Mouse (Mus musculus): ENCODE results near the gene Gm49373.

DNA sequence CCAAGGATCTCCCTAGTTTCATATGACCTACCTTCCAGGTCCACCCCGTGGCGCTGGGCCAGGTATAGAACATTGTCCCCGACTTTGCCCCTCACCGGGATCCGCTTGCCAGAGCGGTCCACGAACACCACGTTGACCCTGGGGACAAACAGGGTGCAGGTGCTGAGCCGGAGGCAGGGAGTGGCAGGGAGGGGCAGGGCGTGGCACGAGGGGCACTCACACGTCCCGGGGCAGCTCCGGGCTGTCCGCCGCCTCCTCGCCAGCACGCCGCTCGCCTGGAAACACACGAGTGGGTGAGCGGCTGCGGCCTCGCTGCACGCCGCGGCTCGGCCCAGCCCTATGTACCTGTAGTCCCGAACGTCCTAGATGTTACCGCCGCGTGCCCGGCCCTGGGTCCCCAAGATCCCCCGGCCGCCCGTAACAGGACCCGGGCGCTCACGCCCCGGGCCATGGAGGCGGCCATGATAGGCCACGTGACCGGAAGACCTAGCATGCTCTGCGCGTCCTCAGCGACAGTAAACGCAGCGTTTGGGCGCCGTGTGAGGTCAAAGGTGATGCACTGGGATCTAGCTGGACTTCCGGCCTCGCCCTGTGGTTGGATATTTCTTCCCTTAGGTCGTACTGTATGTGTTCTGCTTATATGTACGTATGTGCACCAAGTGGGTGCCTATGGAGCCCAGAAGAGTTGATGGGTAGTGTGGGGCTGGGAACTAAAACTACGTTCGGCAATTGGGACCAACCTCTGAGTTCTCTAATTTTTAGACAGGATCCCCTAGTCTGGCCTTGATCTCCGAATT, at the start of gene Gm49373, which contains the start of gene Fdx1l:
- TF ChIP-seq POLR2A (IDR thresholded peaks at IDR 0.05; ENCODE audit: extremely low read depth, insufficient read depth, low read length) = peak; percentile 83
- TF ChIP-seq CTCF (IDR thresholded peaks at IDR 0.05; ENCODE audit: extremely low read depth, insufficient read depth, low read length) = no peak
